Mouse (Mus musculus) forelimb bud, embryonic 11.5 days (tissue): ENCODE measurements around the gene Dock2.

Experiments used
- DNase-seq: peaks from one replicate; pipeline ENCODE4 v3.0.0-alpha.2; 2012; ENCODE audit warnings: low read depth, low spot score

Dock2 gene

GRCm38 (mm10) chr11:34202769-34203168 lies 580.9 kb downstream of the Dock2 start:
- no peak for DNase-seq

- no peak for DNase-seq
Measured at GRCm38 (mm10) chr11:34195142-34195541, 588.5 kb downstream of the Dock2 start.

- DNase-seq = no peak
Measured at GRCm38 (mm10) chr11:34194158-34194941, 589.3 kb downstream of the Dock2 start.

GRCm38 (mm10) chr11:34193658-34194057 lies 590.0 kb downstream of the Dock2 start:
- DNase-seq = no peak

- no peak for DNase-seq
Measured at GRCm38 (mm10) chr11:34184266-34184665, 599.4 kb downstream of the Dock2 start.

- no peak for DNase-seq
Measured at GRCm38 (mm10) chr11:34181214-34182117, 602.2 kb downstream of the Dock2 start.

GRCm38 (mm10) chr11:34178752-34179151 lies 604.9 kb downstream of the Dock2 start:
- no peak for DNase-seq
